In the genomic region with DNA sequence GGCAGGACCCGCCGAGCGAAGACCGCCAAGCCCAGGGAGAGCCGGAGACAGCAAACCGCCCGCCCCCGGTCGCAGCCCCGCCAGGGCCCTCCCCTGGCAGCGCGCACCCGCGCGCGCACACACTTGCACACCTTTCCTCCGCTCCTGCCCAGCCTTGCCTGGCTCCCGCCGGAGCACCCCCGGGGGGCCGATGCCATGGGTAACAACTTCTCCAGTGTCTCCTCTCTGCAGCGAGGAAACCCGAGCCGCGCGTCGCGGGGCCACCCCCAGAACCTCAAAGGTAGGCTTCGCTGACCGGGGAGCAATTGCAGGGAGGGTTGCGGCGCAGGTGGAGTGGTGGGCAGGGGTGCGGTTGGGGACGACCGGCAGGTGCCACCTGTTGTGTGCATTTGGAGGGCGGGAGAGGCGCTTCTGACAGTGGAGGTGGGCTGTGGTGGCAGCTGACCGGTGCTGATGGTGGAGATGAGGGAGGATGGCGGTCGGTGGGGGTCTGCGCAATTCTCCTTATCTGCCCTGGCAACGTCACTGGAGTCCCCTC, we compare ENCODE assay signal across 9 mouse cellular contexts. TPM values are rescaled to one million over a fixed set of nuclear protein-coding genes. Genes with fewer than 3 reads are reported as not detected.
DNase-seq lines count a peak whose midpoint lies in the region; ATAC-seq and TF ChIP-seq lines count a peak whose summit lies in the region.
"Had no signal": no experiment of that assay in that cellular context is flagged by ENCODE, and none has a peak within 500 bp of the region (broad histone marks: within the 10 kb centered on the region; RNA-seq: fewer than 3 reads in every experiment).

No protein-coding gene starts in this region.

- no peak for DNase-seq in liver, adult 2 months (ENCODE audit: extremely low read depth, low read depth, low spot score)
- no peak for DNase-seq in liver
- DNase-seq in forebrain, embryonic 10.5 days (ENCODE audit: extremely low spot score, low spot score): peak; percentile 27
- no peak for DNase-seq in spleen, postnatal 14 days (ENCODE audit: low spot score in 2 of 2)

- TF ChIP-seq POLR2A in liver, adult 2 months (IDR thresholded peaks at IDR 0.05; ENCODE audit: extremely low read depth, insufficient read depth, low read length): no peak
- TF ChIP-seq POLR2A in bone marrow macrophage, adult 2 months (IDR thresholded peaks at IDR 0.05; ENCODE audit: borderline replicate concordance, low read depth, low read length): no peak
- TF ChIP-seq POLR2A in small intestine, adult 2 months (IDR thresholded peaks at IDR 0.05; ENCODE audit: low read depth, low read length): no peak

- H3K27me3 ChIP-seq in liver, adult 2 months (ENCODE audit: control insufficient read depth, insufficient read depth, low read length): peaks cover 16% of the 10 kb centered on the region
- peaks cover 74% of the 10 kb centered on the region for H3K27me3 ChIP-seq in forebrain, embryonic 10.5 days (ENCODE audit: poor library complexity, severe bottlenecking)
- H3K27me3 ChIP-seq in intestine, postnatal 0 days (replicated peaks; ENCODE audit: control insufficient read depth, insufficient read depth, low read length): peaks cover 25% of the 10 kb centered on the region
- H3K27me3 ChIP-seq in lung, embryonic 16.5 days (ENCODE audit: control insufficient read depth, insufficient read depth, low read depth, low read length): peaks cover 32% of the 10 kb centered on the region
- peaks cover 20% of the 10 kb centered on the region for H3K27me3 ChIP-seq in small intestine, adult 2 months (ENCODE audit: control insufficient read depth, insufficient read depth, low read length)

- no peak overlapping the region for H3K27ac ChIP-seq in liver, adult 2 months (replicated peaks; ENCODE audit: insufficient read depth, low read depth, low read length)
- no peak overlapping the region for H3K27ac ChIP-seq in bone marrow macrophage, adult 2 months (ENCODE audit: insufficient read depth, low read depth, low read length)
- peak overlapping the region; percentile 74 for H3K27ac ChIP-seq in forebrain, embryonic 10.5 days
- no peak overlapping the region for H3K27ac ChIP-seq in intestine, postnatal 0 days (ENCODE audit: low read depth, low read length)
- H3K27ac ChIP-seq in lung, embryonic 16.5 days (ENCODE audit: low read length): no peak overlapping the region
- H3K27ac ChIP-seq in small intestine, adult 2 months (ENCODE audit: insufficient read depth, low read depth, low read length): no peak overlapping the region

- H3K36me3 ChIP-seq in liver, adult 2 months (ENCODE audit: control insufficient read depth, insufficient read depth, low read length): no peaks in the 10 kb centered on the region
- no peaks in the 10 kb centered on the region for H3K36me3 ChIP-seq in forebrain, embryonic 10.5 days (replicated peaks)
- H3K36me3 ChIP-seq in intestine, postnatal 0 days (ENCODE audit: control insufficient read depth, insufficient read depth): no peaks in the 10 kb centered on the region
- no peaks in the 10 kb centered on the region for H3K36me3 ChIP-seq in lung, embryonic 16.5 days (ENCODE audit: control insufficient read depth, insufficient read depth, low read length)
- H3K36me3 ChIP-seq in small intestine, adult 2 months (ENCODE audit: control insufficient read depth, insufficient read depth, low read length): no peaks in the 10 kb centered on the region

- peak; percentile 22; the same call in 1 of the 2 replicates for ATAC-seq in intestine, postnatal 0 days
- ATAC-seq in lung, embryonic 16.5 days (ENCODE audit: low read depth): peak; percentile 41

- no peak for TF ChIP-seq CTCF in liver, adult 2 months (IDR thresholded peaks at IDR 0.05; ENCODE audit: low read depth, low read length)
- TF ChIP-seq CTCF in bone marrow macrophage, adult 2 months (IDR thresholded peaks at IDR 0.05; ENCODE audit: low read depth, low read length): no peak
- no peak for TF ChIP-seq CTCF in intestine, postnatal 0 days (IDR thresholded peaks at IDR 0.05; ENCODE audit: low read depth)
- no peak for TF ChIP-seq CTCF in small intestine, adult 2 months (IDR thresholded peaks at IDR 0.05; ENCODE audit: extremely low read depth, insufficient read length, insufficient replicate concordance, low read depth, low read length)

- peak overlapping the region; percentile 20; the same call in 1 of the 2 replicates for H3K9ac ChIP-seq in liver, adult 2 months (ENCODE audit: low read depth, low read length)
- peak overlapping the region; percentile 52 for H3K9ac ChIP-seq in intestine, postnatal 0 days (ENCODE audit: low read depth, low read length)
- peak overlapping the region; percentile 74 for H3K9ac ChIP-seq in lung, embryonic 16.5 days (ENCODE audit: low read length)

- no peaks in the 10 kb centered on the region; the same call in 1 of the 2 replicates for H3K4me1 ChIP-seq in liver, adult 2 months (ENCODE audit: control insufficient read depth, insufficient read depth, low read length)
- peaks cover 8% of the 10 kb centered on the region for H3K4me1 ChIP-seq in bone marrow macrophage, adult 2 months (ENCODE audit: control insufficient read depth, insufficient read depth, low read length)
- H3K4me1 ChIP-seq in forebrain, embryonic 10.5 days: peaks cover 28% of the 10 kb centered on the region
- H3K4me1 ChIP-seq in intestine, postnatal 0 days (replicated peaks; ENCODE audit: control insufficient read depth, insufficient read depth, low read length): 0 out of 2 replicates have a peak, but pooled peaks cover 3% of the 10 kb centered on the region
- H3K4me1 ChIP-seq in lung, embryonic 16.5 days (replicated peaks; ENCODE audit: control insufficient read depth, insufficient read depth, low read length): peaks cover 7% of the 10 kb centered on the region; the same call in 1 of the 2 replicates
- peaks cover 3% of the 10 kb centered on the region; the same call in 1 of the 2 replicates for H3K4me1 ChIP-seq in small intestine, adult 2 months (ENCODE audit: control insufficient read depth, insufficient read depth, insufficient read length, low read length)

- H3K4me2 ChIP-seq in intestine, postnatal 0 days (replicated peaks; ENCODE audit: low read depth): peak overlapping the region; percentile 99
- peak overlapping the region; percentile 99 for H3K4me2 ChIP-seq in lung, embryonic 16.5 days (ENCODE audit: low read depth, low read length)

- no peaks in the 10 kb centered on the region for H3K79me2 ChIP-seq in liver, adult 2 months (ENCODE audit: control insufficient read depth, insufficient read depth, low read length)

- peak overlapping the region; percentile 56; the same call in 1 of the 2 replicates for H3K4me3 ChIP-seq in liver, adult 2 months (ENCODE audit: insufficient read depth, low read depth, low read length)
- peak overlapping the region; percentile 45 for H3K4me3 ChIP-seq in bone marrow macrophage, adult 2 months (ENCODE audit: insufficient read depth, low read length)
- H3K4me3 ChIP-seq in forebrain, embryonic 10.5 days: peak overlapping the region; percentile 80
- peak overlapping the region; percentile 69 for H3K4me3 ChIP-seq in intestine, postnatal 0 days (ENCODE audit: low read depth, low read length)
- H3K4me3 ChIP-seq in lung, embryonic 16.5 days (ENCODE audit: low read length): peak overlapping the region; percentile 71
- peak overlapping the region; percentile 56 for H3K4me3 ChIP-seq in small intestine, adult 2 months (ENCODE audit: low read depth, low read length)

- 6% methylated on average over 41 of the region's 42 CpGs for WGBS in liver, adult 2 months
- WGBS in forebrain, embryonic 10.5 days: under 1% methylated on average over 39 of the region's 42 CpGs
- under 1% methylated on average over 40 of the region's 42 CpGs for WGBS in intestine, postnatal 0 days
- WGBS in lung, embryonic 16.5 days: under 1% methylated on average over 26 of the region's 42 CpGs
- WGBS in small intestine, adult 2 months: 4% methylated on average over 33 of the region's 42 CpGs

- peaks cover 10% of the 10 kb centered on the region for H3K9me3 ChIP-seq in forebrain, embryonic 10.5 days
- no peaks in the 10 kb centered on the region for H3K9me3 ChIP-seq in intestine, postnatal 0 days (ENCODE audit: control insufficient read depth)
- 0 out of 2 replicates have a peak, but pooled peaks cover 6% of the 10 kb centered on the region for H3K9me3 ChIP-seq in lung, embryonic 16.5 days (ENCODE audit: control insufficient read depth, low read length)

RNA-seq across cellular contexts. Expression of a gene that starts 0.7 kb away (rescaled TPM):
- total RNA-seq in liver, adult 2 months (2014; rRNA removed): 0.28 and 0.34 TPM in 2 replicates
- 0.24 and 0.28 TPM in 2 replicates for polyA plus RNA-seq in liver, adult 2 months (2012; rRNA removed)
- 2.9 and 3.8 TPM in 2 replicates for polyA plus RNA-seq in bone marrow macrophage, adult 2 months (2012; ENCODE audit: insufficient read depth, insufficient read length, missing spikeins)
- polyA plus RNA-seq in forebrain, embryonic 10.5 days (2016; fragmentation: Nextera tagmentation; extraction: Ambion mirVana): 4.1 and 5.2 TPM in 2 replicates
- 2.4 and 2.6 TPM in 2 replicates for polyA plus RNA-seq in intestine, postnatal 0 days (2015; fragmentation: Nextera tagmentation; extraction: Ambion mirVana)
- polyA plus RNA-seq in lung, embryonic 16.5 days (2015; fragmentation: Nextera tagmentation; extraction: Ambion mirVana): 4.0 and 4.3 TPM in 2 replicates
- polyA plus RNA-seq in small intestine, adult 2 months (2012; rRNA removed): 2.8 and 6.7 TPM in 2 replicates

RNA-seq across cellular contexts. Expression of a gene that starts 21.8 kb away (rescaled TPM):
- not detected in 2 replicates for total RNA-seq in liver, adult 2 months (2014; rRNA removed)
- not detected in 2 replicates for polyA plus RNA-seq in liver, adult 2 months (2012; rRNA removed)
- polyA plus RNA-seq in bone marrow macrophage, adult 2 months (2012; ENCODE audit: insufficient read depth, insufficient read length, missing spikeins): not detected in 2 replicates
- polyA plus RNA-seq in forebrain, embryonic 10.5 days (2016; fragmentation: Nextera tagmentation; extraction: Ambion mirVana): not detected in 2 replicates
- 0.43 and 0.95 TPM in 2 replicates for polyA plus RNA-seq in intestine, postnatal 0 days (2015; fragmentation: Nextera tagmentation; extraction: Ambion mirVana)
- not detected in 2 replicates for polyA plus RNA-seq in lung, embryonic 16.5 days (2015; fragmentation: Nextera tagmentation; extraction: Ambion mirVana)
- polyA plus RNA-seq in small intestine, adult 2 months (2012; rRNA removed): 0.27 TPM in 1 of 2 replicates, not detected in the other
- total RNA-seq: left cerebral cortex, postnatal 10 days had no signal

RNA-seq across cellular contexts. Expression of a gene that starts 35.3 kb away (rescaled TPM):
- not detected in 2 replicates for total RNA-seq in liver, adult 2 months (2014; rRNA removed)
- not detected in 2 replicates for polyA plus RNA-seq in liver, adult 2 months (2012; rRNA removed)
- not detected in 2 replicates for polyA plus RNA-seq in bone marrow macrophage, adult 2 months (2012; ENCODE audit: insufficient read depth, insufficient read length, missing spikeins)
- not detected in 2 replicates for polyA plus RNA-seq in forebrain, embryonic 10.5 days (2016; fragmentation: Nextera tagmentation; extraction: Ambion mirVana)
- polyA plus RNA-seq in intestine, postnatal 0 days (2015; fragmentation: Nextera tagmentation; extraction: Ambion mirVana): not detected in 2 replicates
- polyA plus RNA-seq in lung, embryonic 16.5 days (2015; fragmentation: Nextera tagmentation; extraction: Ambion mirVana): not detected in 2 replicates
- polyA plus RNA-seq in small intestine, adult 2 months (2012; rRNA removed): not detected in 2 replicates
- total RNA-seq: left cerebral cortex, postnatal 10 days had no signal

RNA-seq across cellular contexts. Expression of a gene that starts 41.2 kb away (rescaled TPM):
- total RNA-seq in liver, adult 2 months (2014; rRNA removed): 1.5 and 2.6 TPM in 2 replicates
- polyA plus RNA-seq in liver, adult 2 months (2012; rRNA removed): 1.3 and 2.0 TPM in 2 replicates
- 23.3 and 27.5 TPM in 2 replicates for polyA plus RNA-seq in bone marrow macrophage, adult 2 months (2012; ENCODE audit: insufficient read depth, insufficient read length, missing spikeins)
- 1.8 and 1.9 TPM in 2 replicates for polyA plus RNA-seq in forebrain, embryonic 10.5 days (2016; fragmentation: Nextera tagmentation; extraction: Ambion mirVana)
- 2.6 and 3.0 TPM in 2 replicates for polyA plus RNA-seq in intestine, postnatal 0 days (2015; fragmentation: Nextera tagmentation; extraction: Ambion mirVana)
- polyA plus RNA-seq in lung, embryonic 16.5 days (2015; fragmentation: Nextera tagmentation; extraction: Ambion mirVana): 7.8 and 8.3 TPM in 2 replicates
- polyA plus RNA-seq in small intestine, adult 2 months (2012; rRNA removed): 3.6 and 6.1 TPM in 2 replicates

Comparison
In these comparisons a context has a peak if more than half of its experiments do, and no peak if none do; other contexts are left out.
1. H3K9ac ChIP-seq: peak in every context shown above with its lines; median percentile 74 in lung, embryonic 16.5 days; 52 in intestine, postnatal 0 days; 20 in liver, adult 2 months.